Mouse (Mus musculus) liver, adult 10 weeks (tissue): ENCODE results near the gene Lhx9. TPM values are rescaled to one million over a fixed set of nuclear protein-coding genes. Genes with fewer than 3 reads are reported as not detected.

ENCODE experiments used
- polyA plus RNA-seq: library from polyadenylated mRNA; stranded (reverse); fragments of 350-450 nt; fragmentation: Illumina TruSeq; extraction: RNeasy Lipid Tissue Mini Kit (QIAGEN cat#74804); gene quantifications from one replicate; pipeline ENCODE4 v1.2.3, GENCODE M21; 2014; ENCODE audit warnings: low read depth, low replicate concordance

Gene Lhx9
- 0.19 TPM for polyA plus RNA-seq

DNA sequence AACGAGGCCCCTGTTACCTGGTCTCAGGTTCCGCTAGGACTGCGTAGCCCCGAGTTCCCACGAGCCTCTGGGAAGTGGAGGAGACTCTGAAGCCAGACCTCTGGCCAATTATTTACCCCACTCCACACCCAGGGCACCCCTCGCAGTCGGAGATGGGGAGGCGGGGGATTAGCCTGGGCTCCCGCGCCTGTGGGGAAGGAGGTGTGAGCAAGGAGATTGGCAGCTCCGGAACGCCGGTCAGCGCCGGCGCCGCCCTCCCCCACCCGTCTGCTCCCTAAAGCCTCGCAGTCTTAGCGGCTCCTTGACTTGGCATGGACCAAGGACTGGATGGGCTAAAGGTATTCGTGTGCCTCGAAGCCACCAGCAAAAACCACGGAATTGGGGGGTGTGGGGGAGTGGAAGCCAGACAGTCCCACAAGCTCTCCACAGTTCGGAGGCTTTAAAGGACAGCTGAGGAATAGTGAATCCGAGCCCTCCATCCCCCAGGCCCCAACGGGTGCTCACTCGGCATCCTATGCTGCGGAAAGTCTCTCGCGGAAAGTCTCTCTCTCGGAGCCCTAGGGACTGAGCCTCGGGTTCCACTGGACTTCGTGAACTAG, at the start of gene Lhx9:
Gene Lhx9, minus strand, starts transcription at position 67 of the 599 bp plus-strand sequence.

GRCm38 (mm10) chr1:138856101-138856950, 7.9 kb upstream of the Lhx9 start, which contains the start of gene 2310009B15Rik:
TSS of gene 2310009B15Rik (minus strand) at chr1:138856852.

Other genes starting within 250 kb of the Lhx9 start
- gene Nek7, start 228.4 kb downstream of the Lhx9 start, polyA plus RNA-seq: 72.6 TPM
- 2.7 TPM for gene 2310009B15Rik, start 8.3 kb upstream of the Lhx9 start, polyA plus RNA-seq
- gene Dennd1b, start 114.9 kb upstream of the Lhx9 start, polyA plus RNA-seq: 12.4 TPM